Mouse (Mus musculus) limb, embryonic 13.5 days (tissue): ENCODE results near the gene Ddx39b. TPM values are rescaled to one million over a fixed set of nuclear protein-coding genes. Genes with fewer than 3 reads are reported as not detected.
A peak's percentile ranks its signal among the peaks of the same experiment; 100 is the strongest.

ENCODE experiments used
- ATAC-seq: fragments of 200-750 bp; cut with Nextera tagmentation; 2 replicates; pipeline ENCODE4 v1.8.0; 2017; ENCODE audit warnings: low read depth, moderate number of reproducible peaks, moderate TSS enrichment; ENCODE audit not compliant: low FRiP score
- H3K27ac ChIP-seq: fragments of 300-500 bp; sonication (generic); 2 replicates; pipeline ENCODE4 v1.5.1; 2015; ENCODE audit warnings: inconsistent platforms, mild to moderate bottlenecking, moderate library complexity
- H3K27me3 ChIP-seq: fragments of 300-500 bp; sonication (generic); 2 replicates; pipeline ENCODE4 v1.6.1; 2015; ENCODE audit warnings: mild to moderate bottlenecking, inconsistent platforms
- H3K36me3 ChIP-seq: fragments of 300-500 bp; sonication (generic); 2 replicates; pipeline ENCODE4 v1.6.1; 2015; ENCODE audit warnings: inconsistent platforms, mild to moderate bottlenecking, moderate library complexity
- H3K4me1 ChIP-seq: fragments of 300-500 bp; sonication (generic); 2 replicates; pipeline ENCODE4 v1.6.1; 2015; ENCODE audit warnings: inconsistent platforms
- H3K4me2 ChIP-seq: fragments of 300-500 bp; sonication (generic); replicated peaks from 2 replicates; pipeline ENCODE4 v1.6.1; 2015; ENCODE audit warnings: inconsistent platforms, mild to moderate bottlenecking, moderate library complexity
- H3K4me3 ChIP-seq: fragments of 300-500 bp; sonication (generic); 2 replicates; pipeline ENCODE4 v1.5.1; 2015; ENCODE audit warnings: moderate library complexity, mild to moderate bottlenecking, inconsistent platforms
- H3K9ac ChIP-seq: fragments of 300-500 bp; sonication (generic); 2 replicates; pipeline ENCODE4 v1.6.1; 2015; ENCODE audit warnings: mild to moderate bottlenecking, inconsistent platforms
- H3K9me3 ChIP-seq: fragments of 300-500 bp; sonication (generic); 2 replicates; pipeline ENCODE4 v1.6.1; 2016; ENCODE audit warnings: inconsistent platforms
- WGBS: fragments of 180-500 bp; shearing (Covaris S2); methylation state at CpG from one replicate; pipeline ENCODE4 v1.1.7; 2015; 5-methylcytosine and 5-hydroxymethylcytosine counted together
- polyA plus RNA-seq: library from polyadenylated mRNA; unstranded; fragments of >200 nt; fragmentation: Nextera tagmentation; extraction: Ambion mirVana; gene quantifications from 2 replicates; pipeline ENCODE4 v1.2.1, GENCODE M21; 2015

Ddx39b gene
- polyA plus RNA-seq, 1 experiment from 2014 or later = 552 TPM

GRCm38 (mm10) chr17:35258492-35259478 is 17.2 kb downstream of the Ddx39b start:
- Histone ChIP-seq H3K4me1 (peaks cover 6% of the 10 kb centered on the region; the same call in 1 of the 2 replicates), H3K27ac (no peak overlapping the region), H3K27me3 (peaks cover 51% of the 10 kb centered on the region), H3K9me3 (no peaks in the 10 kb centered on the region), H3K9ac (no peak overlapping the region), H3K4me3 (no peak overlapping the region), H3K4me2 (no peak overlapping the region), H3K36me3 (peaks cover 8% of the 10 kb centered on the region)
- 61% methylated on average over 13 of the region's 14 CpGs for WGBS
- no peak for ATAC-seq

DNA sequence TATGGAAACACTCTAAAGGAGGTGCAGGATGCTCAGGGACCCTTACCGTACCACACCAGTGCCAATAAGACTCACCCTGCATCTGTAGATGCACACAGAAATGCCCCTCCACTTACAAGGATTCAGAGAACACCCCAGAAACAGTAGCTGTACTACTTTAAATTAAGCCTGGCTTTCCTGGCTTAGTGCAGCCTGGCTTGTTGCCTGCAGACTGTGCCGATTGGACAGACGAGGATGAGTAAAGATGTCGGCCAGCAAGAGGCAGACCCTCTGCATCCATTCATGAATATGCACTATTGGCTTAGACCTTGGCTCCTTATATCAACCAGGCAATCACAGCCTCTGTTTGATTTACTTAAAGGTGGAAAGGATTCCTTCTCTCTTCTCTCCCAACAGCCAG is 18.1 kb downstream of the Ddx39b start:
- Histone ChIP-seq H3K4me2 (no peak overlapping the region), H3K4me3 (no peak overlapping the region), H3K36me3 (no peaks in the 10 kb centered on the region), H3K9ac (no peak overlapping the region), H3K9me3 (no peaks in the 10 kb centered on the region), H3K27me3 (peaks cover 60% of the 10 kb centered on the region), H3K27ac (no peak overlapping the region), H3K4me1 (peaks cover 6% of the 10 kb centered on the region; the same call in 1 of the 2 replicates)
- no peak for ATAC-seq
- WGBS = 82% methylated on average over 4 of the region's 4 CpGs

DNA sequence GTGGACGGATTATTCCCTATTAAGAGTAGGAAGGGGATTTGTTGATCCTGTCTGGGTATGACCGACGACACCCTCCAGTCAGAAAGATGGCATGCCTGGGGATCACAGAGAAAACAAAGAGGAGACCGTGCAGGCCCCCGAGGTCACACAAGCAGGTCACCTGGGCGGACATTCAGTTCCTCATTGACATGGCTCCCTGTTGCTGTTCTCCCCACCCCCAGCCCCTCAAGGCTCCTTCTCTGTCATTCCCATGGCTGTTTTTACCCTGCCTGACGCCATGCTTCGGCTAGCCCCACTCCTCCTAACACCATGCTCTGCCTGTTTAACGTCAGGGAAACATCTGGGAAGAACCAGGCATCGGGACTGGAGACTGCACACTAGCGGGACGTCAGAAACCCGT is 20.1 kb downstream of the Ddx39b start:
- Histone ChIP-seq H3K27ac (no peak overlapping the region), H3K36me3 (no peaks in the 10 kb centered on the region), H3K9me3 (no peaks in the 10 kb centered on the region), H3K4me2 (no peak overlapping the region), H3K27me3 (peaks cover 77% of the 10 kb centered on the region), H3K4me1 (peaks cover 6% of the 10 kb centered on the region; the same call in 1 of the 2 replicates), H3K9ac (no peak overlapping the region), H3K4me3 (no peak overlapping the region)
- 69% methylated on average over 13 of the region's 13 CpGs for WGBS
- no peak for ATAC-seq

- Histone ChIP-seq H3K4me3 (peak within 1 kb of the TSS; percentile 67), H3K9ac (peak within 1 kb of the TSS; percentile 61), H3K9me3 (no peaks in the 10 kb centered on the region), H3K27me3 (peaks cover 80% of the 10 kb centered on the region), H3K4me2 (peak within 1 kb of the TSS; percentile 98), H3K36me3 (no peaks in the 10 kb centered on the region), H3K27ac (no peak within 1 kb of the TSS), H3K4me1 (peaks cover 4% of the 10 kb centered on the region; the same call in 1 of the 2 replicates)
- 1% methylated on average over 68 of the region's 73 CpGs for WGBS
- peak; percentile 85 for ATAC-seq
Observed at GRCm38 (mm10) chr17:35262664-35263522, 21.3 kb downstream of the Ddx39b start, which contains the start of gene H2-D1. Gene H2-D1 (plus strand): TSS chr17:35262730.

- H3K9ac ChIP-seq = peak overlapping the region; percentile 61
- no peaks in the 10 kb centered on the region for H3K9me3 ChIP-seq
- no peaks in the 10 kb centered on the region for H3K36me3 ChIP-seq
- peak overlapping the region; percentile 67 for H3K4me3 ChIP-seq
- ATAC-seq = no peak
- peaks cover 78% of the 10 kb centered on the region for H3K27me3 ChIP-seq
- H3K4me2 ChIP-seq = peak overlapping the region; percentile 98
- H3K27ac ChIP-seq = no peak overlapping the region
- H3K4me1 ChIP-seq = peaks cover 3% of the 10 kb centered on the region; the same call in 1 of the 2 replicates
- WGBS = under 1% methylated on average over 31 of the region's 31 CpGs
Observed at GRCm38 (mm10) chr17:35263523-35263883, 22.0 kb downstream of the Ddx39b start.

- no peak overlapping the region for H3K9ac ChIP-seq
- no peaks in the 10 kb centered on the region for H3K36me3 ChIP-seq
- no peak overlapping the region for H3K4me3 ChIP-seq
- H3K4me2 ChIP-seq = no peak overlapping the region
- H3K27ac ChIP-seq = no peak overlapping the region
- WGBS = 56% methylated on average over 1 of the region's 1 CpGs
- no peak for ATAC-seq
- H3K9me3 ChIP-seq = no peaks in the 10 kb centered on the region
- H3K27me3 ChIP-seq = peaks cover 41% of the 10 kb centered on the region
- peaks cover 2% of the 10 kb centered on the region; the same call in 1 of the 2 replicates for H3K4me1 ChIP-seq
Observed at GRCm38 (mm10) chr17:35267399-35268086, 26.0 kb downstream of the Ddx39b start.

DNA sequence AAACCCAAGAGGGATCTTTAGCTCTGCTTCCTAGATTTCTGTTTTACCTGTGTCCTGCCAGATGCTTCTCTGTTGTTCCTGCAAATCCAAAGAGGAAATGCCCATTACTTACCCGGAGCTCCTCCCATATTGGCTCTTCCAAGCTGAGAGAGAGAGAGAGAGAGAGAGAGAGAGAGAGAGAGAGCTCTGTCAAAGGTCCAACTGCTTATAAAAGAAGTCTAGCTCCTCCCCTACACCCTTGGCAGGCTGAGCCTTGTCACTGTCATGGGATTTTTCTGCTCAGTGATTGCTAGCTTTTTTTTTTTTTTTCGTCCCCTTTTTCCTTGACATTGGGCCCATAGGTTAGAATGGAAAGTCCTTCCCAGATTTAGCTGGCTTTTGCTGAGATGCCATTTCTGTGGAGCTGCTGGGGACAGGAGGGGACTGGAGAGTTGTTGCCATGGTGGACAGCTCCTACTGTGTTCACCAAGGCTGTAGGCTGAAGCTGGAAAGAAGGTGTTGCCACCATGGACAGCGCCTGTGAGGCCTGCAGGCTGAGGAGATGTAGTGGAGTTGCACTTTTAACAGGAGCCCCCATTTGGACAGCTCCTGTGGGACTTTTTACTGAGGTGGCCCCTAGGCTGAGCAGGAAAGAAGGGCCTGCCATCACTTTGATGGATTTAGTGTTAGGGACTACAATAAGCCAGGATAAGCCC is 28.3 kb downstream of the Ddx39b start:
- Histone ChIP-seq H3K36me3 (no peaks in the 10 kb centered on the region), H3K27ac (no peak overlapping the region), H3K9me3 (no peaks in the 10 kb centered on the region), H3K27me3 (peaks cover 19% of the 10 kb centered on the region), H3K9ac (no peak overlapping the region), H3K4me3 (no peak overlapping the region), H3K4me1 (no peaks in the 10 kb centered on the region), H3K4me2 (no peak overlapping the region)
- 0 out of 2 replicates have a peak, but pooled peaks have one; percentile 57 for ATAC-seq
- WGBS = 32% methylated on average over 3 of the region's 3 CpGs

DNA sequence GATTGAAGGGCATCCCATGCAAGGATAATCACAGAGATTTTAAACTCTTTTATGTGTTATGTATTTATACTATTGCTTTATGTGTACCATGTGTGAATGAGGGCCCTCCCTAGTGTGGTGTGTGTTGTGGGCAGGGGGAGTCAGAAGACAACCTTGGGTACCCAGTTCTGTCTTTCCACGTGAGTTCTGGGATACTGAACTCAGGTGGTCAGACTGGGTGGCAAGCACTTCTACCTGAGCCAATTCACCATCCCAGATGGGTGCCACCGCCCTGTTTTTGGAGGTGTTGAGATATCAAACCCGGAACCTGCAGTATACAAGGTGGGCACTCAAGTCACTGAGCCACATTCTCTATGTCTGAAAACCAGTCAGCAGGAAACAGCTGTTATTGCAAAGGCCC is 30.7 kb downstream of the Ddx39b start:
- H3K4me1 ChIP-seq = no peaks in the 10 kb centered on the region
- H3K9me3 ChIP-seq = no peaks in the 10 kb centered on the region
- H3K36me3 ChIP-seq = no peaks in the 10 kb centered on the region
- H3K27me3 ChIP-seq = peaks cover 24% of the 10 kb centered on the region
- ATAC-seq = no peak
- no peak overlapping the region for H3K9ac ChIP-seq
- no peak overlapping the region for H3K4me3 ChIP-seq
- 70% methylated on average over 3 of the region's 3 CpGs for WGBS
- H3K27ac ChIP-seq = no peak overlapping the region
- H3K4me2 ChIP-seq = no peak overlapping the region

DNA sequence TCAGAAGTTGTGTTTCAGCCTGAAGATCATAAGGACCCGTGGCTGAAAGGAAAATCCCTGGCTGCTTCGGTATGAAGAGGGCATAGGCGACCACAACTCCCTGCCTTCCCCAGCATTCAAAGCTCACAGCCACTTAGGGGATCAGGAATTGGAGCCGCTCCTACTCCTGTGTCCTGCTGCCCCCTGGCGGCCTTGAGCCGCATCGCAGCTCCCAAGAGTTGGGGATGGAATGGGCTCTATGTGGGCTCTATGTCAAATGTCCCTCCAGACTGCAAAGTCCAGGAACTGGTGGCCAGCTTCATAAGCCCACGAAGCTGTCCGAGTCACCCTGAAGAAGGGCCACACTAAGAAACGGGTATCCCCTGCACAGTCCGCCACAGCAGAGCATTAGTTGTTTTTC is 33.2 kb downstream of the Ddx39b start:
- no peak for ATAC-seq
- Histone ChIP-seq H3K9me3 (no peaks in the 10 kb centered on the region), H3K4me2 (no peak overlapping the region), H3K27ac (no peak overlapping the region), H3K4me1 (no peaks in the 10 kb centered on the region), H3K4me3 (no peak overlapping the region), H3K36me3 (no peaks in the 10 kb centered on the region), H3K27me3 (peaks cover 38% of the 10 kb centered on the region), H3K9ac (no peak overlapping the region)
- WGBS = 5% methylated on average over 11 of the region's 11 CpGs

DNA sequence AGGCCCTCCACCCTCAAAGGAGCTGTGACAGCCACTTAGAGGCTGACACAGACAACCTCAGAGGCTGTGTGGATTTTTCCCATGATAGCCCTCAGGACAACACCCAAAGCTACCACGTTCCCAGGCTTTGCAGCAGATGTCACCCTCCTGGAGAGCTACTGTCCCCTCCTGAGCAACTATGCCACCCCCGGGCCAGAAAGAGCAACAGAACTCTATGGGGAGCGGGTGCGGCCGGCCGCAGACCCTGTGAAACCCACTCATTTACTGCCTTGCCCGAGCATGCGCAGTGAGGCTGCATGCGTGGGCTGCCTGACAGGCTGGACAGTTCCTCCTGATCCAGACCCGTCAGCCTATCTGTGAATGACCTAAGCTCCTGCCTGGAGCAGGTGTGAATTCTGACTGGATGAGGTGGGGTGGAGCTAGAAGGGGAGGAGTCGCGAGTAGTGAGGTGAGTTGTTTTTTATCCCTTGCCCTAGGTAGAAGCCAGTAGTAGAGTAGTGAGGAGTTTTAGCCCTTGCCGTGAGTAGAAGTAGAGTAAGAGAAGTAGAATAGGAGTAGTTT is 34.8 kb downstream of the Ddx39b start:
- H3K27me3 ChIP-seq = peaks cover 38% of the 10 kb centered on the region
- H3K36me3 ChIP-seq = no peaks in the 10 kb centered on the region
- no peak overlapping the region for H3K27ac ChIP-seq
- no peak overlapping the region for H3K4me3 ChIP-seq
- H3K4me2 ChIP-seq = no peak overlapping the region
- WGBS = 14% methylated on average over 13 of the region's 13 CpGs
- no peaks in the 10 kb centered on the region for H3K4me1 ChIP-seq
- no peak overlapping the region for H3K9ac ChIP-seq
- ATAC-seq = no peak
- no peaks in the 10 kb centered on the region for H3K9me3 ChIP-seq

GRCm38 (mm10) chr17:35278049-35278448 is 36.5 kb downstream of the Ddx39b start:
- Histone ChIP-seq H3K27ac (no peak overlapping the region), H3K36me3 (no peaks in the 10 kb centered on the region), H3K4me2 (no peak overlapping the region), H3K4me3 (no peak overlapping the region), H3K9ac (no peak overlapping the region), H3K27me3 (peaks cover 38% of the 10 kb centered on the region), H3K4me1 (no peaks in the 10 kb centered on the region), H3K9me3 (no peaks in the 10 kb centered on the region)
- no peak for ATAC-seq
- WGBS = 84% methylated on average over 8 of the region's 8 CpGs
